Mouse (Mus musculus) C2C12 (cell line): ENCODE results near the gene Atad5. TPM values are rescaled to one million over a fixed set of nuclear protein-coding genes. Genes with fewer than 3 reads are reported as not detected.

Experiments used
- H3K27me3 ChIP-seq: one replicate; pipeline ENCODE4 v1.6.1; 2011; ENCODE audit not compliant: control insufficient read depth, insufficient read depth, insufficient read length
- H3K36me3 ChIP-seq: one replicate; pipeline ENCODE4 v1.6.1; 2011; ENCODE audit not compliant: control insufficient read depth, insufficient read depth
- H3K4me3 ChIP-seq: one replicate; pipeline ENCODE4 v1.5.1; 2011; ENCODE audit warnings: mild to moderate bottlenecking, control low read depth; ENCODE audit not compliant: poor library complexity, insufficient read depth, severe bottlenecking
- H3K79me2 ChIP-seq: one replicate; pipeline ENCODE4 v1.6.1; 2011; ENCODE audit not compliant: control insufficient read depth, insufficient read depth
- H3K79me3 ChIP-seq: one replicate; pipeline ENCODE4 v1.6.1; 2011; ENCODE audit warnings: low read depth, control low read depth
- H3ac ChIP-seq: one replicate; pipeline ENCODE3; 2011; ENCODE audit warnings: low read depth; ENCODE audit not compliant: control insufficient read depth, insufficient read length
- CEBPB ChIP-seq: IDR thresholded peaks from one replicate; pipeline ENCODE4 v1.6.1; 2011; ENCODE audit warnings: low read depth, mild to moderate bottlenecking, control low read depth, moderate library complexity
- CTCF ChIP-seq: IDR thresholded peaks from one replicate; pipeline ENCODE4 v1.5.1; 2011; ENCODE audit not compliant: control insufficient read depth, insufficient read depth, insufficient read length
- FOSL1 ChIP-seq: IDR thresholded peaks from one replicate; pipeline ENCODE4 v1.8.0; 2011; ENCODE audit warnings: mild to moderate bottlenecking, low read length; ENCODE audit not compliant: poor library complexity, insufficient read depth, severe bottlenecking
- MAX ChIP-seq: IDR thresholded peaks from one replicate; pipeline ENCODE4 v1.6.1; 2011; ENCODE audit warnings: mild to moderate bottlenecking, control low read depth
- MYOD1 ChIP-seq: IDR thresholded peaks from one replicate; pipeline ENCODE4 v1.6.1; 2011; ENCODE audit warnings: low read depth; ENCODE audit not compliant: control insufficient read depth, insufficient read length
- MYOG ChIP-seq: IDR thresholded peaks from one replicate; pipeline ENCODE4 v1.6.1; 2011; ENCODE audit not compliant: control insufficient read depth, insufficient read length; ENCODE audit errors: extremely low read depth
- USF1 ChIP-seq: IDR thresholded peaks from one replicate; pipeline ENCODE4 v1.6.1; 2011; ENCODE audit warnings: low read depth, mild to moderate bottlenecking, control low read depth, moderate library complexity
- polyA plus RNA-seq: library from polyadenylated mRNA; unstranded; fragments of >200 nt; fragmentation: generic; extraction: Trizol; gene quantifications from one replicate; pipeline ENCODE4 v1.2.1, GENCODE M21; 2012; ENCODE audit warnings: missing spikeins

Gene Atad5
- polyA plus RNA-seq, 1 experiment, result 1.9 TPM

DNA sequence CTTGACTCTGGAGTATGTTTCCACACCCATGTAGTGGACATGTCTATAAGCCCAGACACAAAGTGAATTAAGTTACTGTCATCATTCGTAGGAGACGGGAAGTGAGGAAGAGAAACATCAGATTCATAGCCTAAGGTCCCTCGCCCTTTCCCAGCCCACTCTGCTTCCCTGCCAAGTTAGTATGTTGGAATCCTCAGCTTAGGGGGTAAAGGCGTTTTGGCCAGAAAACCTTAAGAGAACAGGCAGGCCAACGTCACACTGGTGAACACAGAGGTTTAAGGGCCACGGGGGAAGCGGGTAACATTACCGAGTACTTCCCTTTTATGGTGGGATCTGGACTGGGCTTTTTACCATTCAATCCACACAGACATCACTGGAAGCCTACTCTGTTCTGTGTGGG is 66.3 kb downstream of the Atad5 start:
- H3K36me3 ChIP-seq, result no peaks in the 10 kb centered on the region
- no peak overlapping the region for H3K4me3 ChIP-seq
- no peaks in the 10 kb centered on the region for H3K79me3 ChIP-seq
- no peaks in the 10 kb centered on the region for H3K79me2 ChIP-seq
- TF ChIP-seq MAX, result no peak
- no peak for TF ChIP-seq USF1
- no peak for TF ChIP-seq FOSL1
- no peak for TF ChIP-seq CTCF
- no peak for TF ChIP-seq MYOD1
- TF ChIP-seq CEBPB, result no peak
- TF ChIP-seq MYOG, result no peak
- H3ac ChIP-seq, result no peak overlapping the region
- H3K27me3 ChIP-seq, result no peaks in the 10 kb centered on the region

DNA sequence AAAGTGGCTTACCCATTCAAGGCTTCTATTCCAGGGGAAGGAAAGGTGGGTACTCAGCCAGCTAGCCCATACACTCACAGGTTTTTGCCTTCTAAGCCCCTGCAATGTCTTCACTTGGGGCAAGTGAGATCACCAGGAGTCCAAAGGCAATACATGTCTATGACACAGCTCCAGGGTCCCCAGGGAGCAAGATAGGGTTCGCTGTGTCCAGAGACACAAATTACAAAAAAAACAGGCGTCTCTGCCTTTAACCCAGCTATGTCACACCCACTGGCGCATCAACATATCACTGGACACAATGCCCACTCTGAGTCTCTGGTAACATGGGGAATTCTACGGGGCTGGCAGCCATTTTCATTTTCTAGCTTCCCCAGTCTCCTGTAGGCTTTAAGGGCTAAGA is 66.8 kb downstream of the Atad5 start:
- TF ChIP-seq MAX, result no peak
- TF ChIP-seq FOSL1, result no peak
- TF ChIP-seq MYOG, result no peak
- TF ChIP-seq USF1, result no peak
- TF ChIP-seq CTCF, result no peak
- no peak for TF ChIP-seq MYOD1
- TF ChIP-seq CEBPB, result no peak
- no peak overlapping the region for H3K4me3 ChIP-seq
- no peaks in the 10 kb centered on the region for H3K79me3 ChIP-seq
- H3ac ChIP-seq, result no peak overlapping the region
- no peaks in the 10 kb centered on the region for H3K27me3 ChIP-seq
- H3K36me3 ChIP-seq, result no peaks in the 10 kb centered on the region
- no peaks in the 10 kb centered on the region for H3K79me2 ChIP-seq

DNA sequence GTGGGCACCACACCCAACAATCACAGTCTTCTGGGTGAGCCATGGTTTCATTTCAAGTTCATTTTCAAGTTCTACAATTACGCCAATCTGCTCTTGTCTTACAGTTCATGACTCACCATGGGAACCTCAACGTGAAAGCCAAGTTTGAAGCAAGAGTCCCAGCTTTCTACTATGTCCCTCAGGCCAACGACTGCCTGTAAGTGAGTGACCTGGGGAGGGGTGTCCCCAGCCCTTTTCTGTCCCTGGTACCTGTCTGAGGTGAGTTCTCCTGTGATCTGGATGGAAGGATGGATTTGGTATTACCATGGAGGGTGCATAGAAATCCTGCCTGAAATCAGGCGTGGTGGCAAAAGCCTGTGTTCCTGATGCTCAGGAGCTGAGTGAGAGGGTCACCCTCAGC is 67.6 kb downstream of the Atad5 start:
- no peaks in the 10 kb centered on the region for H3K27me3 ChIP-seq
- H3K79me3 ChIP-seq, result no peaks in the 10 kb centered on the region
- H3K4me3 ChIP-seq, result no peak overlapping the region
- no peaks in the 10 kb centered on the region for H3K36me3 ChIP-seq
- no peak for TF ChIP-seq CTCF
- no peak for TF ChIP-seq MYOD1
- TF ChIP-seq MAX, result no peak
- TF ChIP-seq MYOG, result no peak
- no peak for TF ChIP-seq CEBPB
- TF ChIP-seq USF1, result no peak
- TF ChIP-seq FOSL1, result no peak
- no peak overlapping the region for H3ac ChIP-seq
- no peaks in the 10 kb centered on the region for H3K79me2 ChIP-seq

DNA sequence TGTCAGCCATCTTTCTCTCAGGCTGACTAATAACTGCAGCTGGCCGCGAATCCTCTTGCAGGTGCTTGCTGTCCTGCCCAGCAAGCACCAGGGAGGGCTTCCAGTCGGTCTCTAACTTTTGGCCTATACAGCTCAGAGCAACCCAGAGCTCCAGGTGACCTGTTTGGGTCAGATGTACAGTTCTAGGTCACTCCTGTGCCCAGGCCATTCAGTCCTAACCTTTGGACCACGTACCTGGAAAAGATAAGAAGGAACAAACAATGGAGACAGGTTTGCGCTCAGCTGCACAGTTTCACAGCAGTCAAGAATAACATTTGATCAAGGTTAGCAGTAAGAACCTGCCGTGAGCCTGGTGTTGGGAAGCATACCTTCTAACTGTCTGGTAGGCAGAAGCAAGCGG is 69.8 kb downstream of the Atad5 start:
- no peaks in the 10 kb centered on the region for H3K36me3 ChIP-seq
- H3K79me2 ChIP-seq, result no peaks in the 10 kb centered on the region
- H3ac ChIP-seq, result no peak overlapping the region
- H3K27me3 ChIP-seq, result no peaks in the 10 kb centered on the region
- no peak overlapping the region for H3K4me3 ChIP-seq
- H3K79me3 ChIP-seq, result no peaks in the 10 kb centered on the region
- TF ChIP-seq CEBPB, result no peak
- no peak for TF ChIP-seq CTCF
- no peak for TF ChIP-seq MYOG
- TF ChIP-seq FOSL1, result no peak
- no peak for TF ChIP-seq USF1
- TF ChIP-seq MAX, result no peak
- no peak for TF ChIP-seq MYOD1

DNA sequence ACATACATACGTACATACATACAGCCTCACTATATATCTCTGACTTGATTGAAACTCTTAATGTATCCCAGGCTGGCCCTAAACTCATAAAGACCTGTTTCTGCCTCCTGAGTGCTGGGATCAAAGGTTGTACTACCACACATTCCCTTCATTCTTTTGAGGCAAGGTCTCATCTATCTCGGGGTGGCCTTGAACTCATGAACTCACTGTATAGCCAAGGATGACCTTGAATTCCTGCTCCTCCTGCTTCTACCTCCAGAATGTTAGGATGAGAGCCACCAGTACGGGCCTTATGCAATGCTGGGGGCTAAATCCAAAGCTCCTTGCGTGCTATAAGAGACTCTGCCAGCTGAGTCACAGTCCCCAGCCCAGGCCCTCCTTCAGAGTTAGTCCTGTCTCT is 71.8 kb downstream of the Atad5 start:
- H3K27me3 ChIP-seq, result no peaks in the 10 kb centered on the region
- no peaks in the 10 kb centered on the region for H3K36me3 ChIP-seq
- TF ChIP-seq FOSL1 (no peak), MYOG (no peak), CTCF (no peak), CEBPB (no peak), MYOD1 (no peak), MAX (no peak)
- H3K79me3 ChIP-seq, result no peaks in the 10 kb centered on the region
- H3K4me3 ChIP-seq, result no peak overlapping the region
- no peak overlapping the region for H3ac ChIP-seq
- H3K79me2 ChIP-seq, result no peaks in the 10 kb centered on the region

DNA sequence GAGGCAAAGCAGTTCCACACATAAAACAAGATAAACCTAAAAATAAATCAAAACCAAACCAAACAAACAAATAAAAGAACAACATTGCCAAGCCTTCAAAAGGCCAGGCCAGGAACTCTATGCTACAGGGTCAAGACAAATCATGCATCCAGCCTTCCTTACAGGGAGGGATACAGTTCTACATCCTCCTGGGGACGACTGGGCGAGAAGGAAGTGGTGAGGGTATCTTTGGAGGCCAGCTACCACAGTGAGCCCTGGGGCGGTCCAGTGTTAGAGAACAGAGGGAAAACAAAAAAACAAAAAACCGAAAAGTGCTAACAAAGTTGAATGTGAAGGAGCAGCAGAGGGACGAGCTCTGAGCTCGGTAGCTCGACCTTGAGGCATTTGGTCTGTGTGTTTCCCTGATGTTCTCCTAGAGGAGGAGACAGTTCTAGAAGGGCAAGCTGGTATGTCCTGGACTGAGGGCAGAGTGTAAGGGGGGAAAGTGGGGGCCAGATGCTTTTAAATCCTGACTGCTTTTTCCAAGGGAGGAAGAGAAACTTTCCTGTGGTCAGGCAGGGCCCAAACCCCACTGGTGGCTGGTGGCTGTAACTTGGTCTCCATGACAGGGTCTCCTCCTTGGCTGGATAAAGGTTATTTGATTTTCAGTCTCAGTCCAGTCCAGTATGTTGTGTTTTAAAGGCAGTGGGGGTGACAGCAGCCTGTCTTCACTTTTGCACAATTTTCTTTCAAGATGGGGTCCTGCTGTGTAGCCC is 74.3 kb downstream of the Atad5 start:
- Histone ChIP-seq H3K79me2 (no peaks in the 10 kb centered on the region), H3ac (no peak overlapping the region), H3K27me3 (no peaks in the 10 kb centered on the region), H3K4me3 (no peak overlapping the region), H3K79me3 (no peaks in the 10 kb centered on the region), H3K36me3 (no peaks in the 10 kb centered on the region)
- no peak for TF ChIP-seq USF1
